ENCODE assay signal across 25 mouse cellular contexts in genomic region chr14:22918499-22918898, GRCm38 (mm10).
DNase-seq lines count a peak whose midpoint lies in the region; ATAC-seq and TF ChIP-seq lines count a peak whose summit lies in the region.
"Had no signal": no experiment of that assay in that cellular context is flagged by ENCODE, and none has a peak within 500 bp of the region (broad histone marks: within the 10 kb centered on the region; RNA-seq: fewer than 3 reads in every experiment).

No protein-coding gene starts in this region.

- no peak overlapping the region for H3K9ac ChIP-seq in embryonic facial prominence, embryonic 13.5 days
- H3K9ac ChIP-seq in limb, embryonic 13.5 days = no peak overlapping the region
- no peak overlapping the region for H3K9ac ChIP-seq in limb, embryonic 14.5 days (ENCODE audit: low read depth, low read length, severe bottlenecking)
- no peak overlapping the region for H3K9ac ChIP-seq in hindbrain, embryonic 11.5 days (ENCODE audit: low read depth, low read length)
- H3K9ac ChIP-seq: embryonic facial prominence, embryonic 12.5 days; forebrain, embryonic 12.5 days; forebrain, embryonic 15.5 days; heart, embryonic 13.5 days; hindbrain, embryonic 12.5 days; hindbrain, embryonic 15.5 days had no signal

- 72% methylated on average over 3 of the region's 3 CpGs for WGBS in embryonic facial prominence, embryonic 13.5 days
- WGBS in embryonic facial prominence, embryonic 10.5 days = 89% methylated on average over 3 of the region's 3 CpGs
- WGBS in limb, embryonic 13.5 days = 86% methylated on average over 3 of the region's 3 CpGs
- 89% methylated on average over 3 of the region's 3 CpGs for WGBS in limb, embryonic 10.5 days
- 80% methylated on average over 3 of the region's 3 CpGs for WGBS in limb, embryonic 14.5 days
- 85% methylated on average over 3 of the region's 3 CpGs for WGBS in hindbrain, embryonic 11.5 days

- H3K4me1 ChIP-seq in embryonic facial prominence, embryonic 13.5 days = peaks cover 24% of the 10 kb centered on the region
- 0 out of 2 replicates have a peak, but pooled peaks cover 7% of the 10 kb centered on the region for H3K4me1 ChIP-seq in embryonic facial prominence, embryonic 10.5 days
- H3K4me1 ChIP-seq in limb, embryonic 13.5 days = peaks cover 5% of the 10 kb centered on the region; the same call in 1 of the 2 replicates
- H3K4me1 ChIP-seq in limb, embryonic 10.5 days = peaks cover 9% of the 10 kb centered on the region
- H3K4me1 ChIP-seq in limb, embryonic 14.5 days (ENCODE audit: control insufficient read depth, insufficient read depth, low read length) = 0 out of 2 replicates have a peak, but pooled peaks cover 6% of the 10 kb centered on the region
- H3K4me1 ChIP-seq in hindbrain, embryonic 11.5 days (replicated peaks; ENCODE audit: control insufficient read depth, insufficient read depth, low read length) = no peaks in the 10 kb centered on the region
- H3K4me1 ChIP-seq: forebrain, embryonic 15.5 days; heart, embryonic 10.5 days; heart, embryonic 13.5 days; hindbrain, embryonic 15.5 days had no signal

- H3K4me3 ChIP-seq in embryonic facial prominence, embryonic 13.5 days = no peak overlapping the region
- no peak overlapping the region for H3K4me3 ChIP-seq in embryonic facial prominence, embryonic 10.5 days
- H3K4me3 ChIP-seq in limb, embryonic 13.5 days = no peak overlapping the region
- no peak overlapping the region for H3K4me3 ChIP-seq in limb, embryonic 10.5 days
- no peak overlapping the region for H3K4me3 ChIP-seq in limb, embryonic 14.5 days (replicated peaks; ENCODE audit: low read length)
- H3K4me3 ChIP-seq in hindbrain, embryonic 11.5 days (ENCODE audit: low read depth, low read length) = no peak overlapping the region
- H3K4me3 ChIP-seq: embryonic facial prominence, embryonic 12.5 days; forebrain, embryonic 12.5 days; forebrain, embryonic 15.5 days; heart, adult 2 months; heart, embryonic 10.5 days; heart, embryonic 13.5 days; hindbrain, embryonic 12.5 days; hindbrain, embryonic 15.5 days had no signal

- no peaks in the 10 kb centered on the region for H3K36me3 ChIP-seq in embryonic facial prominence, embryonic 13.5 days
- H3K36me3 ChIP-seq in embryonic facial prominence, embryonic 10.5 days (replicated peaks) = no peaks in the 10 kb centered on the region
- no peaks in the 10 kb centered on the region for H3K36me3 ChIP-seq in limb, embryonic 13.5 days
- no peaks in the 10 kb centered on the region for H3K36me3 ChIP-seq in limb, embryonic 10.5 days
- H3K36me3 ChIP-seq in limb, embryonic 14.5 days (ENCODE audit: control insufficient read depth, insufficient read depth, low read length) = no peaks in the 10 kb centered on the region
- H3K36me3 ChIP-seq in hindbrain, embryonic 11.5 days (ENCODE audit: control insufficient read depth, insufficient read depth, low read length) = no peaks in the 10 kb centered on the region
- H3K36me3 ChIP-seq: embryonic facial prominence, embryonic 12.5 days; forebrain, embryonic 12.5 days; forebrain, embryonic 15.5 days; heart, embryonic 10.5 days; heart, embryonic 13.5 days; hindbrain, embryonic 12.5 days; hindbrain, embryonic 15.5 days had no signal

- peak overlapping the region; percentile 2; the same call in 1 of the 2 replicates for H3K27ac ChIP-seq in embryonic facial prominence, embryonic 13.5 days
- H3K27ac ChIP-seq in embryonic facial prominence, embryonic 10.5 days (replicated peaks) = no peak overlapping the region
- no peak overlapping the region for H3K27ac ChIP-seq in limb, embryonic 13.5 days
- no peak overlapping the region for H3K27ac ChIP-seq in limb, embryonic 10.5 days
- H3K27ac ChIP-seq in limb, embryonic 14.5 days (replicated peaks; ENCODE audit: low read depth, low read length) = no peak overlapping the region
- no peak overlapping the region for H3K27ac ChIP-seq in hindbrain, embryonic 11.5 days (ENCODE audit: low read depth, low read length)
- H3K27ac ChIP-seq: embryonic facial prominence, embryonic 12.5 days; forebrain, embryonic 12.5 days; forebrain, embryonic 15.5 days; heart, adult 2 months; heart, embryonic 10.5 days; heart, embryonic 13.5 days; hindbrain, embryonic 12.5 days; hindbrain, embryonic 15.5 days had no signal

- DNase-seq in embryonic facial prominence, embryonic 10.5 days (ENCODE audit: low spot score) = no peak
- no peak for DNase-seq in limb, embryonic 10.5 days (ENCODE audit: low spot score)
- DNase-seq in limb, embryonic 14.5 days (ENCODE audit: low spot score) = no peak
- DNase-seq in lung, postnatal 36 days = no peak
- DNase-seq in hindbrain, embryonic 11.5 days (ENCODE audit: low spot score) = no peak
- DNase-seq: adrenal gland, postnatal 10 days; adrenal gland, postnatal 36 days; cerebellum, adult 18-20 months; cerebellum, adult 9-10 months; cerebellum, postnatal 14 days; gastrocnemius, postnatal 10 days; gastrocnemius, postnatal 36 days; heart, adult 2 months; heart, postnatal 14 days; heart, postnatal 4 days had no signal

- no peak for ATAC-seq in embryonic facial prominence, embryonic 13.5 days (ENCODE audit: insufficient number of reproducible peaks, insufficient read depth, low FRiP score, low TSS enrichment, low read depth)
- 0 out of 2 replicates have a peak, but pooled peaks have one; percentile 51 for ATAC-seq in limb, embryonic 13.5 days (ENCODE audit: low FRiP score, low read depth)
- peak; percentile 54 for ATAC-seq in limb, embryonic 14.5 days (ENCODE audit: low FRiP score, low read depth)
- ATAC-seq in hindbrain, embryonic 11.5 days (ENCODE audit: low FRiP score) = no peak
- ATAC-seq: forebrain, embryonic 15.5 days; Patski had no signal

- no peak for TF ChIP-seq POLR2A in limb, embryonic 14.5 days (IDR thresholded peaks at IDR 0.05; ENCODE audit: borderline replicate concordance, extremely low read depth, insufficient read depth, insufficient read length)

- H3K9me3 ChIP-seq in embryonic facial prominence, embryonic 13.5 days = no peaks in the 10 kb centered on the region
- no peaks in the 10 kb centered on the region for H3K9me3 ChIP-seq in embryonic facial prominence, embryonic 10.5 days
- no peaks in the 10 kb centered on the region for H3K9me3 ChIP-seq in limb, embryonic 13.5 days
- no peaks in the 10 kb centered on the region for H3K9me3 ChIP-seq in limb, embryonic 10.5 days (replicated peaks)
- H3K9me3 ChIP-seq in limb, embryonic 14.5 days (ENCODE audit: control insufficient read depth, low read length) = no peaks in the 10 kb centered on the region
- no peaks in the 10 kb centered on the region for H3K9me3 ChIP-seq in hindbrain, embryonic 11.5 days (ENCODE audit: control insufficient read depth, low read length)
- H3K9me3 ChIP-seq: embryonic facial prominence, embryonic 12.5 days; forebrain, embryonic 12.5 days; forebrain, embryonic 15.5 days; heart, embryonic 10.5 days; heart, embryonic 13.5 days; hindbrain, embryonic 12.5 days; hindbrain, embryonic 15.5 days had no signal

- H3K4me2 ChIP-seq in embryonic facial prominence, embryonic 13.5 days = no peak overlapping the region
- H3K4me2 ChIP-seq in limb, embryonic 13.5 days (replicated peaks) = no peak overlapping the region
- no peak overlapping the region for H3K4me2 ChIP-seq in limb, embryonic 14.5 days (replicated peaks; ENCODE audit: low read depth, low read length, severe bottlenecking)
- no peak overlapping the region for H3K4me2 ChIP-seq in hindbrain, embryonic 11.5 days (replicated peaks; ENCODE audit: low read depth, low read length)
- H3K4me2 ChIP-seq: embryonic facial prominence, embryonic 12.5 days; forebrain, embryonic 12.5 days; forebrain, embryonic 15.5 days; heart, embryonic 13.5 days; hindbrain, embryonic 12.5 days; hindbrain, embryonic 15.5 days had no signal

- no peaks in the 10 kb centered on the region for H3K27me3 ChIP-seq in embryonic facial prominence, embryonic 13.5 days
- 0 out of 2 replicates have a peak, but pooled peaks cover 5% of the 10 kb centered on the region for H3K27me3 ChIP-seq in embryonic facial prominence, embryonic 10.5 days (replicated peaks; ENCODE audit: low read depth, poor library complexity, severe bottlenecking)
- H3K27me3 ChIP-seq in limb, embryonic 13.5 days = no peaks in the 10 kb centered on the region
- H3K27me3 ChIP-seq in limb, embryonic 10.5 days (ENCODE audit: low read depth, poor library complexity, severe bottlenecking) = no peaks in the 10 kb centered on the region
- no peaks in the 10 kb centered on the region for H3K27me3 ChIP-seq in limb, embryonic 14.5 days (ENCODE audit: control insufficient read depth, insufficient read depth, low read length)
- H3K27me3 ChIP-seq in hindbrain, embryonic 11.5 days (ENCODE audit: control insufficient read depth, insufficient read depth, low read length) = no peaks in the 10 kb centered on the region
- H3K27me3 ChIP-seq: embryonic facial prominence, embryonic 12.5 days; forebrain, embryonic 15.5 days; heart, embryonic 13.5 days; hindbrain, embryonic 12.5 days; Patski had no signal

Comparison
In these comparisons a context has a peak if more than half of its experiments do, and no peak if none do; other contexts are left out.
1. ATAC-seq: peak in limb, embryonic 13.5 days (single experiment) and limb, embryonic 14.5 days (single experiment); none in embryonic facial prominence, embryonic 13.5 days (single experiment) and hindbrain, embryonic 11.5 days (single experiment).